Mouse (Mus musculus) megakaryocyte, adult 5-6 weeks (primary cell): Measurements from ENCODE around the gene Prkn. TPM values are rescaled to one million over a fixed set of nuclear protein-coding genes. Genes with fewer than 3 reads are reported as not detected.
A peak's percentile ranks its signal among the peaks of the same experiment; 100 is the strongest.
"Not testable (repeated sequence)": the region's sequence is repeated elsewhere in the genome, so short reads cannot be mapped to it uniquely, and the experiment has no call there.

ENCODE experiments used
- ATAC-seq: 2 replicates; pipeline ENCODE4 v1.8.0; 2016; ENCODE audit warnings: mild to moderate bottlenecking, inconsistent platforms; ENCODE audit not compliant: poor library complexity, severe bottlenecking
- total RNA-seq, 2 experiments: library from RNA; stranded (forward) in 1 of 2; stranded (reverse) in 1 of 2; fragments of 153-499, 151-499 nt in 1 of 2; fragments of 221-1000, 200-1000 nt in 1 of 2; gene quantifications; 2 replicates each; pipeline versions ENCODE4 v1.2.3 to v1.2.4; 2015 to 2017

Gene Prkn
- total RNA-seq, 2 experiments from 2014 or later: 0.07 TPM; not detected in 1

GRCm38 (mm10) chr17:11117508-11117907 is 277.3 kb downstream of the Prkn start:
- ATAC-seq: no peak

DNA sequence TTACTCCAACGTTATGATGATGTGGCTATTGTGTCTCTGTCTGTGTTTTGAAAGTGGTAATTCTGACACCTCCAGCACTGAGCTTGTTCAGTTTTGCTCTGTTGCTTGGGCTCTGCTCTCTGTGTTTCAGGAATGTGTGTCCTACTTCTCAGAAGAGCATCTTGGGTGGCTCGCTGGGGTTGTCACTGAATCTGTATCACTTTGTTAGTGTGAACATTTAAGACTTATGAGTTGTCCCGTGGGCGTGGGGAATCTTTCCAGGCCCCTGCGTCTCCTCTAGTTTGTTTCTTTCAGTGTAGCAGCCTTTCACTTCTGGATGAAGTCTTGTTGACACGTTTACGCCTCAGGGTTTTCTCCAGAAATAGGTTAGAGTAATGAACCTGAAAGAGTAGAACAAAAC is 283.9 kb downstream of the Prkn start:
- no peak for ATAC-seq

DNA sequence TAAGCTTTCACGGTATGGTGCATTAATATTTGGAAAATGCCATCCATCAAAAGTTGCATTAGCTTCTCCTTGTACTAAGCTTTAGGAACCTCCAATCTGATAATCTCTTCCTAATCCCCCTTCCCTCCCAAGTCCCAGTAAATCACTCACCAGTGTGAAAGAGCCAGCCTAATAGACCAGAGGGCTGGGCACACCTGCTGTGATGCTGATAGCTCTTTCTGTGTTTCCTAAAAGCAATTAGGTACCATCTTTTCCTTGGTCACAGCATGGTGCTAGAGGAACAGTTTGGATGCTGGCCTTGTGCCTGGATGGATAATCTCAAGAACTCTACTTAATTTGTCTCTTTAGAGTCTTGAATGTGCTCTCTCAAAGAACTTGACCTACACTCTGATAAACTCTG is 287.0 kb downstream of the Prkn start:
- no peak for ATAC-seq

GRCm38 (mm10) chr17:11130919-11131318 is 290.7 kb downstream of the Prkn start:
- no peak for ATAC-seq

DNA sequence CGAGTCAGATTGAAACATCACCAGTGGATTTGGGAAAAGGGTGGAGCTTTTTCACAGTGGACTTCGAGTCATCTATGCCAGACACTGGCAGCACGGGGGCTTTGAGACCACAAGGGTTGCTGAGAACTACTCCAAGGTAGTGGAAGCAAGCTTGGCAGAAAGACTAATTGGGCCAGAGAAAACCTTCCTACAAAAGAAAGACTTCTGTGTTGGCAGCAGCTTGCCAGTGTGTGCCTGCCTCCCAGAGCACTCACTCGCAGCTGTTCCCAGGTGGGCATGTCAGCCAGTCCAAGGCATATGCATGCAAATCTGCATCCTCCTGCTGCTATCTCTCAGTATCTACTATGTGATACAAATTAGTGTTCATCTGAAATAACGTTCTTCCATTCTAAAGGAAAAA is 302.1 kb downstream of the Prkn start:
- ATAC-seq: no peak

- no peak for ATAC-seq
Observed at GRCm38 (mm10) chr17:11156119-11156518, 315.9 kb downstream of the Prkn start.

- ATAC-seq: peak; percentile 30; the same call in 1 of the 2 replicates
Observed at GRCm38 (mm10) chr17:11157536-11157935, 317.4 kb downstream of the Prkn start.

DNA sequence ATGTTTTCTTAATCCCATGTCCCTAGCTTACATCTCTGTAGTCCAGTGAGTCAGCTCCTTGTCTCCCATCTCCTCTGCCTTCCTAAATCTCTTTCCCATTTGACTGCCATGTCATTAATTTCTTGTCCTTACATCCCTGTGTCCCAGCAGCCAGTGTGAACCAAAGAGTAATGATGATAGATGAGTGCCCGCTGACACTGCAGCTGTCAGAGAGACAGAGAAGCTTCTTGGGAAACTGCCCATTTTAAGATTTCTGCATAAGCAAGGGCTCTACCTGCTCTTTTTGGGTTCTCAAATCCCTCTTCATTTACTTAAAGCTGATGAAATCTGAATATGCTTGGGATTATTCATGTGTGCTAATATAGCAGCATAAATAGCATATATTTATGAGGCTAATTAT is 321.3 kb downstream of the Prkn start:
- no peak for ATAC-seq

GRCm38 (mm10) chr17:11162770-11163169 is 322.6 kb downstream of the Prkn start:
- no peak for ATAC-seq

DNA sequence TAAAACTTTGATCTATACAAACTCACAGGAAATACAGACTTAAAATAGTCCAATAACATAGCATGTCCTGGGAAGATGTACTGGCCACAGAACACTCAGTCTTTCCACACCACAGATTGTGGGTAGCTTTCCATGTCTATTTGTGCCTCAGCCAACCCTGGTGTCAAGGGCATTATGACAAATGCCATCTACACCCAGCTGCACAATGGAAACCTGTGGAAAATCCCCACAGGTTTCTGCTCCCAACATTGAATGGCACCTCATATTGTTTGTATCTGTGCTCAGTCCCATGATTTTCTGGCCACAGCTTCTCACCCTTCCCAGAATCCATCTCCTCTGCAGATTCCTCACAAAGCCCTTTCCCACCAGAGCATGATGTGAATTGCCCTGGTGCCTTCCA is 347.2 kb downstream of the Prkn start:
- ATAC-seq: no peak

GRCm38 (mm10) chr17:11188494-11188893 is 348.3 kb downstream of the Prkn start:
- no peak for ATAC-seq

DNA sequence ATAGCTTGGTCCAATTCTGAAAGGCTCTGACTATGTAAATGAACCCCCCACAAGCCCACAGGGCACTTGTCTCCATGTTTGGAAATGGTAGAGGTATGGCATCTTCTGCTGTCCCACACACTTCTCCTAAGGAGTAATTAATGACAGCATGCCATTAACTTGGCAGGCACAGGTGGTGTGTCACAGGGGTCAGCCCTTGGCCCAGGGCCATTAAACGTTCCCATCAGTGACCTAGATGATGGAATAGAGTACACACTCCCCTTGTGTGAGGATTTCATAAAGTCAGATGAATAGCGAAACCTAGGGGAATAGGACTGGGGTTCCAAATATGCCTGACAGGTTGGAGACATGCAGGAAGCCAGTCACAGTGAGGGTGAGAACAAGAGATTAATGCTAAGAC is 350.1 kb downstream of the Prkn start:
- ATAC-seq: no peak

DNA sequence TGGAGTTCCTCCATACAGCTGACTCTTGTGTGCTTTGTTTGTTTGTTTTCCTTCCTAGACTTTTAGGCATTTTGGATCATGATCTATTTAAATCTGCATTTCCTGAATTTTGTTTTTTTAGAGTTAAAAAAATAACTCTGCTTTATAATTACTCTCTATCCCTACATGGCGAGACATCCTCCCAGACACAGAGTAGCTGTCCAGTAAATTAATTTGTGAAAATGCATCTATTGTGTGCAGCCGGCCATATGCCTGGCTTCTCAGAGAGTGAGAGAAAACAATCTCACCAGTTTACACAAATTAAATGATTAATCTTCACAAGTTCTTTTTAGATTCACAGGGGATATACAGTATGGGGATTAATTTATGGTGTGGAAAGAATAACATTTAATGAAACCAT is 357.9 kb downstream of the Prkn start:
- no peak for ATAC-seq

DNA sequence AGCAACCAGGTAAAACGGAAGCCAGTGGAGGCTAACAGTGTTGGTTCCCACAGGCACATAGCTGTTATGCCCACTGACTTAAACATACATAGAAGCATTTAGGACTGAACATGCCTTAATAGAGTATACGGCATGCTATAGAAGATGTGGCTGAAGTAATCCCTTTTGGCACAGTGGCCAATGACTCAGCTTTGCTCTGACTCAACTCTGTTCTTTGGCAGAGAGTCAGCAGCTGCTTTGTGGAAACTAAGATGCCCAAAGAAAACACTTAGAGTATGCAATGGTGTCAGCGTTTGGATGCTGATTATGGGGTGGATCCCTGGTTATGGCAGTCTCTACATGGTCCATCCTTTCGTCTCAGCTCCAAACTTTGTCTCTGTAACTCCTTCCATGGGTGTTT is 368.9 kb downstream of the Prkn start:
- not testable (repeated sequence) for ATAC-seq

DNA sequence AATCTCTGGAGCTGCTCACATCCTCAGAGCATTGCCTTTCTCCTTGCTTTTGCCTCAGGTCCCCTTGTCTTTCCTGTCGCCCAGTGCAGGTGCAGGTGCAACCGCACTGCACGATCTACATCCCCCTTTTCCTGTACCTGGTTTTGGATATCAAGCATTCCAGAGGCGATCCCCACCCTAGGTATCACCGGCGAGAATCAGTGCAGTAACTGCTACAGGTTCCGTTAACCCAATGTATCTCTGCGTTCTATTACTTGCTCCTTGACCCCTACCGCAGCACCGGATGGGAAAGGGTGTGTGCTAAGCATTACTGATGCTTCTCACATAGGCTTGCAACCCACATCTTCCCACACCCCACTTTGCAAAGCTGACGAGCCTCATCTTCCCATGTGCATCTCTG is 370.8 kb downstream of the Prkn start:
- no peak for ATAC-seq

DNA sequence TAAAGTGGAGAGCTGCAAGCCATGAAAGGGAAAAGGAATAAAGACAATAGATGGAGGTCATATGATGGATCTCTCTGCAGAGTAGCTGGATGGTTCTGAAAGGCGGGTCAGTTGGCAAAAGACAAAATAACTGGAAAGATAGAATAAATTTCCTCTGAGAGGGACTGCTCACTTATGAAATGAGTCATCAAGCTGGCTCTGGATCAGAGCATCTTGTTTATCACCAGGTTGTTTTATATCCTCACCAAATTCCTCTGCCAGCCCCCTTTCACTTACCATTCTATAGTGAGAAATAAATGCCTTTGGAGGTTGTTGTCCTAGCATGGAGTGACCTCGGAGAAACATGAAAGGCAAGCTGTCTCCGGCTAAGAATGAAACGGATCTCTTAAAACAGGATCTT is 371.4 kb downstream of the Prkn start:
- ATAC-seq: no peak

DNA sequence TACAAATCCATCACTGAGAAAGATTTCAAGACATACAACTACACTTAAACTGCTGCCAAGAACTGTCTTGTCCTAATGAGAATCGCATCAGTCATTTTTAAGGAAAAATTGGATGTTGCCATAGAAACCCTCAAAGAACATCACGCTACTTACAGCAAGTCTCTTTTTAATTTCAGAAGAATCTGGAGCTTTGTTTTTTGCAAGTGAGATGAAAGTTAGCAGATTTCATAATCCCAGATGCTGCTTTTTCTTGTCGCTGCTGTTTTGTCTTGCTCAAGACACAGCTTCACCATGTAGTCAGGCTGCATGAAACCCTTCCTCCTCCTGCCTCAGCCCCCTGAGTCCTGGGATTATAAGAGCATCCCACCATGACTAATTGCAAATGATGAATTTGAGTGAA is 373.5 kb downstream of the Prkn start:
- no peak for ATAC-seq

DNA sequence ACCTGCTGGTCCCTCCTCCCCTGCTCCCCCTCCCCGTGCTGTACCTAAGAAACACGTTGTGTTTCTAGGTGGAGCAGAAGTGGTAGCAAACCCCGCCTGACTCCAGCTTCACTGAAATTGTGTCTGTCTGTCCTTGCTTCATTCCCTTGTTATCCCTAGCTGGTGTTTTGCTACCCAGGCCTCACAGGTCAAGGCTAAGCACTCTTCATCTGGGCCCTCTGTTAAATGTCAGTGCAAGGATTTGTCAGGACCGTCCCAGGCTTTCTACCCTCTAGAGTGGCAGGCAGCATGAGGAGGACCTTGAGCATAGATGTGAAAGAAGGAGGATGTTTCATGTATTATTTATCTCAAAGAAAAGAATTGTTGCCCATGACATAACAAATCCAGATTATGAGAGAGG is 388.8 kb downstream of the Prkn start:
- no peak for ATAC-seq

DNA sequence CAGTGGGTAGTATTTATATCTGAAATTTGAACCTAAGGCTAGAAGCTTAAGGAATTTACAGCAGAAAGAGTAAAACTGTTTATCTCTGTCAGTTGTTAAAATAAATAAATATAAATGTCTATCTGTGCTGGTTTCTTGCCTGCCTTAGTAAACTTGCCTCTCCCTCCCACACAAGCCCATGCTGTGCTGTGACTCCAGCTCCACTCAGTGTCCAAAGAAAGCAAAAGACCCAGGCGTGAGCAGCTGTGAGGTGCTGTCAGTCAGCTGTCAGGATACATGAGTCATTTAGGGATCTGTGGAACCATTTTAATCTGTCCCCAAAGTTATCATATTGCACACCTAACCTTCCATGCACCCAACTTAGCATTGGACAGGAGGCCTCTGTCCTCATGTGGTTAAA is 389.2 kb downstream of the Prkn start:
- no peak for ATAC-seq

- no peak for ATAC-seq
Observed at GRCm38 (mm10) chr17:11230604-11231395, 390.6 kb downstream of the Prkn start.

DNA sequence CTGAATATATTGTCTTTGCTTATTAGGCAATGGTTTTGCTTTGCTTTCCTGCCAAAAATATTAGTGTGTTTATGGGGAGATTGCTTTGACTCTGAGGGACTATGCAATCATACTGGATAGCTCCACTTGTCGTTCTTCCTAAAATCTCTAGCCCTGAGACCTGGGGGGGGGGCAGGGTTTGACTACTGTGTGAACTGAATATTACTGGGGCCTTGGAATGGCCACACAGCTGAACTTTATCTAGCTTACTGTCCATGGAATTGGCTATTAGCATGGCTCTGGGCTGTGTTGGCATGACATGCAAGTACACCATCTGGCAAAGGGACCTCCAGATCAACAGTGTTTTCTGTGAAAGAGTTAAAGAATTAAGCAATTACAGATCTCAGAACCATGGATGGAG is 395.1 kb downstream of the Prkn start:
- no peak for ATAC-seq

DNA sequence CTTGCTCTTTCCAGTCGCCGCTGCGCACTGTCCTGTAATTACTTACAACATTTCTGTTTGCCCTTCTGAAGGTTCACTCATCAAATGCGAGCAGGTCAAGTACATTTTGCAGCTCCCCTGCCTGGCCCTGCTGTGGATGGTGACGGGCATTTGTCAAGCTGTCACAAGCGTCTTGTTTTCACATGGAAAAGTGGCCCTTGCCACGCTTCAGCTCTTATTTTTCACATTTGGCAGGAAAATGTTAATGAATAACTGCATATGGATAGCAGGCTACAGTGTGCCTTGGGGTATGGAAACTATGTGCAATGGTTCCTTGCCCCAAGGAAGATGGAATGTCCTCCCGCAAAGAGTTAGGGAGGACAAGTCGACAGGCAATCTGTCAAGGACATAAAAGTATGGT is 404.9 kb downstream of the Prkn start:
- ATAC-seq: no peak

DNA sequence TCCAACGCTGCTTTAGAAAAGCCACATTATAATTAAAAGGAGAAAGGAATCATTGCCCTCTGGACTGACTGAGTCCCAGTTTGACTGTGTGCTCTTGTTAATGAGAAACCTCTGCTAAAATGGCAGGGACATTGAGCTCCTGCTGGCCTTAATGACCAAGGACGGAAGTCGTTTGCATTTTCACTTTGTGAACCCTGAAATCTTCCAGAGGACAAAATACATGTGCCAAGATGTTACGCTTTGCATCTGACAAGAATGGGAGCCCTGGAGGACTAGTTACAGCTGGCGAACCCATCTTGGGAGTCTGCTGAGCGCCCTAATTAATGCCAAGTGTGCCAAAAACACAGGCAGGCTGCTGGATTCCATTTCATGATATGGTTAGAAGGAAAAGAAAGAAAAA is 409.0 kb downstream of the Prkn start:
- no peak for ATAC-seq
